Mouse (Mus musculus) central nervous system, embryonic 14 days (tissue): ENCODE results near the gene Cnnm2. TPM values are rescaled to one million over a fixed set of nuclear protein-coding genes. Genes with fewer than 3 reads are reported as not detected.

Experiments
- polyA plus RNA-seq: library from polyadenylated mRNA; depleted of rRNA; stranded (reverse); fragments of >200 nt; gene quantifications from 2 replicates; pipeline ENCODE4 v1.2.3, GENCODE M21; 2012; rRNA removed

The Cnnm2 gene
- 7.6 and 10.4 TPM in 2 replicates for polyA plus RNA-seq

GRCm38 (mm10) chr19:46761247-46761946 lies at the start of gene Cnnm2:
Gene Cnnm2 (plus strand): TSS chr19:46761596.

Other genes with a start within 250 kb of the Cnnm2 start
- 172 and 181 TPM in 2 replicates for gene Arl3, start 188.4 kb upstream of the Cnnm2 start, polyA plus RNA-seq
- gene Sfxn2, start 188.2 kb upstream of the Cnnm2 start, polyA plus RNA-seq = 12.6 and 16.3 TPM in 2 replicates
- gene Wbp1l, start 162.5 kb upstream of the Cnnm2 start, polyA plus RNA-seq = 34.8 and 40.2 TPM in 2 replicates
- gene Cyp17a1, start 88.4 kb upstream of the Cnnm2 start, polyA plus RNA-seq = 0.04 TPM in 1 of 2 replicates, not detected in the other
- 10.1 and 11.9 TPM in 2 replicates for gene Borcs7, start 71.7 kb upstream of the Cnnm2 start, polyA plus RNA-seq
- 13.6 and 16.6 TPM in 2 replicates for gene As3mt, start 54.1 kb upstream of the Cnnm2 start, polyA plus RNA-seq